Mouse (Mus musculus): ENCODE data around the gene Abcg4. TPM values are rescaled to one million over a fixed set of nuclear protein-coding genes. Genes with fewer than 3 reads are reported as not detected.

Abcg4 gene
- polyA plus RNA-seq, 1 experiment from 2014 or later, result 5.7 TPM

- no peaks in the 10 kb centered on the region for H3K36me3 ChIP-seq (ENCODE audit: control insufficient read depth, insufficient read depth, low read length)
- no peaks in the 10 kb centered on the region for H3K27me3 ChIP-seq (ENCODE audit: control insufficient read depth, insufficient read depth, low read length)
- no peak overlapping the region for H3K27ac ChIP-seq (ENCODE audit: low read depth, low read length)
- no peaks in the 10 kb centered on the region; the same call in 1 of the 2 replicates for H3K4me1 ChIP-seq (replicated peaks; ENCODE audit: control insufficient read depth, insufficient read depth, low read length)
- WGBS, result 89% methylated on average over 8 of the region's 8 CpGs
- no peak overlapping the region for H3K4me2 ChIP-seq (replicated peaks; ENCODE audit: low read depth, low read length)
- DNase-seq (ENCODE audit: low spot score) (no peak), ATAC-seq (ENCODE audit: low FRiP score) (no peak)
- H3K9ac ChIP-seq (ENCODE audit: low read depth, low read length), result no peak overlapping the region
- H3K9me3 ChIP-seq (ENCODE audit: control insufficient read depth, low read length), result no peaks in the 10 kb centered on the region
- H3K4me3 ChIP-seq (ENCODE audit: low read depth, low read length), result no peak overlapping the region
Observed at GRCm38 (mm10) chr9:44256213-44256612, 32.2 kb downstream of the Abcg4 start.

- no peak for DNase-seq (ENCODE audit: low spot score)
- Histone ChIP-seq H3K4me2 (replicated peaks; ENCODE audit: low read depth, low read length) (no peak overlapping the region), H3K36me3 (ENCODE audit: control insufficient read depth, insufficient read depth, low read length) (no peaks in the 10 kb centered on the region), H3K4me1 (replicated peaks; ENCODE audit: control insufficient read depth, insufficient read depth, low read length) (no peaks in the 10 kb centered on the region; the same call in none of the 2 replicates), H3K27me3 (ENCODE audit: control insufficient read depth, insufficient read depth, low read length) (no peaks in the 10 kb centered on the region), H3K27ac (ENCODE audit: low read depth, low read length) (0 out of 2 replicates have a peak overlapping the region, but pooled peaks have one; percentile 19), H3K9ac (ENCODE audit: low read depth, low read length) (no peak overlapping the region), H3K9me3 (ENCODE audit: control insufficient read depth, low read length) (no peaks in the 10 kb centered on the region), H3K4me3 (ENCODE audit: low read depth, low read length) (no peak overlapping the region)
- no peak for ATAC-seq (ENCODE audit: low FRiP score)
- 56% methylated on average over 6 of the region's 6 CpGs for WGBS
Observed at GRCm38 (mm10) chr9:44255136-44255521, 33.3 kb downstream of the Abcg4 start.

- no peaks in the 10 kb centered on the region for H3K27me3 ChIP-seq (ENCODE audit: control insufficient read depth, insufficient read depth, low read length)
- H3K9me3 ChIP-seq (ENCODE audit: control insufficient read depth, low read length), result no peaks in the 10 kb centered on the region
- H3K4me3 ChIP-seq (ENCODE audit: low read depth, low read length), result no peak overlapping the region
- H3K9ac ChIP-seq (ENCODE audit: low read depth, low read length), result no peak overlapping the region
- DNase-seq (ENCODE audit: low spot score) (peak; percentile 24), ATAC-seq (ENCODE audit: low FRiP score) (no peak)
- no peak overlapping the region for H3K27ac ChIP-seq (ENCODE audit: low read depth, low read length)
- 11% methylated on average over 5 of the region's 5 CpGs for WGBS
- H3K4me2 ChIP-seq (replicated peaks; ENCODE audit: low read depth, low read length), result no peak overlapping the region
- H3K4me1 ChIP-seq (replicated peaks; ENCODE audit: control insufficient read depth, insufficient read depth, low read length), result no peaks in the 10 kb centered on the region; the same call in none of the 2 replicates
- no peaks in the 10 kb centered on the region for H3K36me3 ChIP-seq (ENCODE audit: control insufficient read depth, insufficient read depth, low read length)
Observed at GRCm38 (mm10) chr9:44254508-44255135, 33.8 kb downstream of the Abcg4 start.

GRCm38 (mm10) chr9:44253441-44253840 is 35.0 kb downstream of the Abcg4 start:
- Histone ChIP-seq H3K9me3 (ENCODE audit: control insufficient read depth, low read length) (no peaks in the 10 kb centered on the region), H3K4me2 (replicated peaks; ENCODE audit: low read depth, low read length) (no peak overlapping the region; the same call in 1 of the 2 replicates), H3K4me1 (replicated peaks; ENCODE audit: control insufficient read depth, insufficient read depth, low read length) (no peaks in the 10 kb centered on the region; the same call in none of the 2 replicates), H3K27me3 (ENCODE audit: control insufficient read depth, insufficient read depth, low read length) (no peaks in the 10 kb centered on the region), H3K36me3 (ENCODE audit: control insufficient read depth, insufficient read depth, low read length) (no peaks in the 10 kb centered on the region), H3K4me3 (ENCODE audit: low read depth, low read length) (no peak overlapping the region), H3K9ac (ENCODE audit: low read depth, low read length) (no peak overlapping the region), H3K27ac (ENCODE audit: low read depth, low read length) (no peak overlapping the region)
- DNase-seq (ENCODE audit: low spot score), result no peak
- ATAC-seq (ENCODE audit: low FRiP score), result no peak
- WGBS, result 82% methylated on average over 6 of the region's 6 CpGs

- no peaks in the 10 kb centered on the region for H3K36me3 ChIP-seq (ENCODE audit: control insufficient read depth, insufficient read depth, low read length)
- H3K4me3 ChIP-seq (ENCODE audit: low read depth, low read length), result no peak within 1 kb of the TSS
- H3K9me3 ChIP-seq (ENCODE audit: control insufficient read depth, low read length), result no peaks in the 10 kb centered on the region
- no peak within 1 kb of the TSS for H3K9ac ChIP-seq (ENCODE audit: low read depth, low read length)
- ATAC-seq (ENCODE audit: low FRiP score) (no peak), DNase-seq (ENCODE audit: low spot score) (no peak)
- 76% methylated on average over 10 of the region's 10 CpGs for WGBS
- no peak within 1 kb of the TSS for H3K27ac ChIP-seq (ENCODE audit: low read depth, low read length)
- H3K4me1 ChIP-seq (replicated peaks; ENCODE audit: control insufficient read depth, insufficient read depth, low read length), result no peaks in the 10 kb centered on the region; the same call in none of the 2 replicates
- no peak within 1 kb of the TSS for H3K4me2 ChIP-seq (replicated peaks; ENCODE audit: low read depth, low read length)
- H3K27me3 ChIP-seq (ENCODE audit: control insufficient read depth, insufficient read depth, low read length), result no peaks in the 10 kb centered on the region
Observed at GRCm38 (mm10) chr9:44251314-44251713, 37.1 kb downstream of the Abcg4 start, which contains the start of gene Pdzd3. Gene Pdzd3 (minus strand): TSS chr9:44251471.

- Histone ChIP-seq H3K9ac (ENCODE audit: low read depth, low read length) (no peak overlapping the region), H3K4me3 (ENCODE audit: low read depth, low read length) (no peak overlapping the region), H3K4me1 (replicated peaks; ENCODE audit: control insufficient read depth, insufficient read depth, low read length) (no peaks in the 10 kb centered on the region; the same call in none of the 2 replicates), H3K27ac (ENCODE audit: low read depth, low read length) (no peak overlapping the region), H3K27me3 (ENCODE audit: control insufficient read depth, insufficient read depth, low read length) (no peaks in the 10 kb centered on the region), H3K36me3 (ENCODE audit: control insufficient read depth, insufficient read depth, low read length) (no peaks in the 10 kb centered on the region), H3K9me3 (ENCODE audit: control insufficient read depth, low read length) (no peaks in the 10 kb centered on the region), H3K4me2 (replicated peaks; ENCODE audit: low read depth, low read length) (no peak overlapping the region)
- 56% methylated on average over 4 of the region's 4 CpGs for WGBS
- no peak for DNase-seq (ENCODE audit: low spot score)
- ATAC-seq (ENCODE audit: low FRiP score), result no peak
Observed at GRCm38 (mm10) chr9:44250445-44250844, 38.0 kb downstream of the Abcg4 start.

GRCm38 (mm10) chr9:44249181-44250146 is 39.0 kb downstream of the Abcg4 start:
- H3K27ac ChIP-seq (ENCODE audit: low read depth, low read length), result no peak overlapping the region

GRCm38 (mm10) chr9:44247907-44248306 is 40.5 kb downstream of the Abcg4 start:
- no peak overlapping the region for H3K9ac ChIP-seq (ENCODE audit: low read depth, low read length)
- H3K27me3 ChIP-seq (ENCODE audit: control insufficient read depth, insufficient read depth, low read length), result no peaks in the 10 kb centered on the region
- no peak overlapping the region for H3K4me3 ChIP-seq (ENCODE audit: low read depth, low read length)
- H3K36me3 ChIP-seq (ENCODE audit: control insufficient read depth, insufficient read depth, low read length), result no peaks in the 10 kb centered on the region
- H3K9me3 ChIP-seq (ENCODE audit: control insufficient read depth, low read length), result no peaks in the 10 kb centered on the region
- 88% methylated on average over 6 of the region's 6 CpGs for WGBS
- no peak overlapping the region for H3K27ac ChIP-seq (ENCODE audit: low read depth, low read length)
- no peak overlapping the region for H3K4me2 ChIP-seq (replicated peaks; ENCODE audit: low read depth, low read length)
- no peaks in the 10 kb centered on the region; the same call in 1 of the 2 replicates for H3K4me1 ChIP-seq (replicated peaks; ENCODE audit: control insufficient read depth, insufficient read depth, low read length)
- no peak for DNase-seq (ENCODE audit: low spot score)
- ATAC-seq (ENCODE audit: low FRiP score), result no peak

More at GRCm38 (mm10) chr9:44249181-44250146, 39.0 kb downstream of the Abcg4 start:
- H3K4me2 ChIP-seq (replicated peaks; ENCODE audit: low read depth, low read length), result no peak overlapping the region
- DNase-seq (ENCODE audit: low spot score), result peak; percentile 62
- H3K9ac ChIP-seq (ENCODE audit: low read depth, low read length), result no peak overlapping the region
- H3K4me1 ChIP-seq (replicated peaks; ENCODE audit: control insufficient read depth, insufficient read depth, low read length), result no peaks in the 10 kb centered on the region; the same call in 1 of the 2 replicates
- no peak overlapping the region for H3K4me3 ChIP-seq (ENCODE audit: low read depth, low read length)
- H3K9me3 ChIP-seq (ENCODE audit: control insufficient read depth, low read length), result no peaks in the 10 kb centered on the region
- H3K27me3 ChIP-seq (ENCODE audit: control insufficient read depth, insufficient read depth, low read length), result no peaks in the 10 kb centered on the region
- ATAC-seq (ENCODE audit: low FRiP score), result 0 out of 2 replicates have a peak, but pooled peaks have one; percentile 33
- H3K36me3 ChIP-seq (ENCODE audit: control insufficient read depth, insufficient read depth, low read length), result no peaks in the 10 kb centered on the region
- 47% methylated on average over 26 of the region's 26 CpGs for WGBS
